Mouse (Mus musculus) spleen, adult 2 months (tissue): ENCODE data around the gene Zfp2.

ENCODE experiments used
- CTCF ChIP-seq: fragments of 200-500 bp; IDR thresholded peaks from 2 replicates; pipeline ENCODE4 v1.5.1; 2011; ENCODE audit warnings: mild to moderate bottlenecking, inconsistent platforms; ENCODE audit not compliant: insufficient read depth, insufficient read length, insufficient replicate concordance; ENCODE audit errors: extremely low read depth
- POLR2A ChIP-seq: fragments of 200-500 bp; IDR thresholded peaks from 2 replicates; pipeline ENCODE4 v1.6.1; 2011; ENCODE audit warnings: low read depth, low read length, inconsistent platforms

GRCm38 (mm10) chr11:50932040-50932439, 16.1 kb upstream of the Zfp2 start:
- TF ChIP-seq POLR2A (no peak), CTCF (no peak)
